Mouse (Mus musculus) myocyte (in vitro differentiated cells): ENCODE measurements around the gene Cenpf. TPM values are rescaled to one million over a fixed set of nuclear protein-coding genes. Genes with fewer than 3 reads are reported as not detected.
A peak's percentile ranks its signal among the peaks of the same experiment; 100 is the strongest.

Experiments
- H3K27me3 ChIP-seq: one replicate; pipeline ENCODE4 v1.6.1; 2011; ENCODE audit not compliant: control insufficient read depth, insufficient read depth, insufficient read length
- H3K36me3 ChIP-seq: one replicate; pipeline ENCODE4 v1.6.1; 2011; ENCODE audit not compliant: control insufficient read depth, insufficient read depth
- H3K4me2 ChIP-seq: one replicate; pipeline ENCODE4 v1.6.1; 2011; ENCODE audit warnings: low read depth, control low read depth
- H3K4me3 ChIP-seq: one replicate; pipeline ENCODE4 v1.5.1; 2011; ENCODE audit warnings: mild to moderate bottlenecking, control low read depth, moderate library complexity
- H3K79me2 ChIP-seq: one replicate; pipeline ENCODE4 v1.6.1; 2011; ENCODE audit not compliant: control insufficient read depth, insufficient read depth
- H3ac ChIP-seq: one replicate; pipeline ENCODE4 v1.6.1; 2011; ENCODE audit not compliant: control insufficient read depth, insufficient read length
- CEBPB ChIP-seq: IDR thresholded peaks from 2 replicates; pipeline ENCODE4 v1.6.1; 2011; ENCODE audit warnings: mild to moderate bottlenecking, moderate library complexity; ENCODE audit not compliant: poor library complexity, insufficient read depth, severe bottlenecking
- E2F4 ChIP-seq: IDR thresholded peaks from one replicate; pipeline ENCODE4 v1.6.1; 2011; ENCODE audit warnings: mild to moderate bottlenecking, control low read depth, moderate library complexity; ENCODE audit not compliant: insufficient read depth
- MAX ChIP-seq: IDR thresholded peaks from one replicate; pipeline ENCODE4 v1.6.1; 2011; ENCODE audit warnings: low read depth, mild to moderate bottlenecking, control low read depth
- MYOD1 ChIP-seq, 3 experiments: IDR thresholded peaks; one replicate each; pipeline ENCODE4 v1.6.1; 2011; ENCODE audit warnings: control low read depth in 2 of 3, low read depth in 2 of 3, mild to moderate bottlenecking in 2 of 3, moderate library complexity in 1 of 3; ENCODE audit not compliant: insufficient read length in 2 of 3, control insufficient read depth in 1 of 3
- MYOG ChIP-seq, 3 experiments: IDR thresholded peaks; one replicate each; pipeline ENCODE4 v1.6.1; 2011; ENCODE audit warnings: control low read depth in 2 of 3, low read depth in 2 of 3, mild to moderate bottlenecking in 2 of 3; ENCODE audit not compliant: insufficient read length in 2 of 3, control insufficient read depth in 1 of 3, insufficient read depth in 1 of 3
- POLR2A ChIP-seq: IDR thresholded peaks from one replicate; pipeline ENCODE4 v1.6.1; 2011; ENCODE audit warnings: low read depth, mild to moderate bottlenecking, control low read depth, moderate library complexity; ENCODE audit not compliant: insufficient read length
- POLR2AphosphoS2 ChIP-seq: IDR thresholded peaks from one replicate; pipeline ENCODE4 v1.6.1; 2011; ENCODE audit warnings: low read depth, control low read depth; ENCODE audit not compliant: insufficient read length
- REST ChIP-seq: IDR thresholded peaks from one replicate; pipeline ENCODE4 v1.6.1; 2011; ENCODE audit warnings: mild to moderate bottlenecking, control low read depth, moderate library complexity; ENCODE audit not compliant: insufficient read depth, insufficient read length
- SRF ChIP-seq: IDR thresholded peaks from one replicate; pipeline ENCODE4 v1.6.1; 2011; ENCODE audit warnings: low read depth; ENCODE audit not compliant: control insufficient read depth, insufficient read length
- TCF12 ChIP-seq: IDR thresholded peaks from one replicate; pipeline ENCODE4 v1.6.1; 2011; ENCODE audit warnings: mild to moderate bottlenecking, control low read depth; ENCODE audit not compliant: poor library complexity, insufficient read depth, severe bottlenecking
- TCF3 ChIP-seq: IDR thresholded peaks from one replicate; pipeline ENCODE4 v1.6.1; 2011; ENCODE audit warnings: low read depth, control low read depth; ENCODE audit not compliant: insufficient read length
- USF1 ChIP-seq: IDR thresholded peaks from one replicate; pipeline ENCODE4 v1.6.1; 2011; ENCODE audit warnings: low read depth, mild to moderate bottlenecking, control low read depth, moderate library complexity
- polyA plus RNA-seq: library from polyadenylated mRNA; unstranded; fragments of >200 nt; fragmentation: generic; extraction: Trizol; gene quantifications from one replicate; pipeline ENCODE4 v1.2.1, GENCODE M21; 2012; ENCODE audit warnings: missing spikeins

The Cenpf gene
- polyA plus RNA-seq, 1 experiment = 2.2 TPM

DNA sequence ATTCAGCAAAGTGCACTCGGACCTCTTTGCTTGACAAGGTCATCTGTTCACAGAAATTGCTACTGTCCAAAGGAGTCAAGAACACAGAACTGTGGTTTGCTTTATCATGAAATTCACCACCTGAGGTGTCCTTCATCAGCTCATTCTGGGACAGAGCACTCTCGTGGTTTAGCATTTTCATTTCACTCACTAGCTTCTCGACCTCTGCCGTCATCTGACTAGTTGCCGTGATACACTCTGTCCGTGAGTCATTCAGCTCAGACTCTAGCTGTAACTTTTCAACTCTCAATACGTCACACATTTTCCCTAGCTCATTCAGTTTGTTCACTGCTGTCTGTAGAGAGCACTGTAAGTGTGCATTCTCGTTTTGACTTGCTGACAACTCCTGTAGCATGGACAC lies 30.5 kb downstream of the Cenpf start:
- Histone ChIP-seq H3ac (no peak overlapping the region), H3K27me3 (no peaks in the 10 kb centered on the region), H3K4me2 (no peak overlapping the region), H3K4me3 (no peak overlapping the region), H3K79me2 (no peaks in the 10 kb centered on the region), H3K36me3 (peaks cover 42% of the 10 kb centered on the region)
- TF ChIP-seq MYOG (IDR thresholded peaks at IDR 0.05; ENCODE audit: control insufficient read depth in 1 of 3, insufficient read depth in 1 of 3, insufficient read length in 2 of 3, low read depth in 2 of 3) (no peak), MYOD1 (IDR thresholded peaks at IDR 0.05; ENCODE audit: control insufficient read depth in 1 of 3, insufficient read length in 2 of 3, low read depth in 2 of 3) (no peak), TCF3 (no peak), SRF (no peak), USF1 (no peak), POLR2A (no peak), E2F4 (no peak), REST (no peak), MAX (no peak), POLR2AphosphoS2 (no peak), CEBPB (no peak), TCF12 (no peak)

DNA sequence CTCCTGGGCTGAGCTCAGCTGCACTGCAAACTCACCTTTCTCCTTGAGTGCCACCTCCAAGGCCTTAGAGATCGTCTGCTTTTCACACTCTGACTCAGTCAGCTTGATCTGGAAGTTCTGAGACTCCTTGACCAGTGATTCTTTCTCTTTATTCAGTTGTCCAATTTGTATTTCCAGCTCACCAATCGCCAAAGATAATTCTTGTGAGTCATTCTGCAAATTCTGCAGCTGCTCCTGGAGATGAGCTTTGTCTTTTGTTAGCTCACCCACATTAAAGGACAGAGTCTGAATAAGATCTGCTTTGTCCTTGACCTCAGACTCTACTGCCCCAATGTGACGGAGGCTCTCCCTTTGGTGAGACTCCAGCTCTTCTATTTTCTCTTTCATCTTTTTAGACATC lies 34.1 kb downstream of the Cenpf start:
- TF ChIP-seq MYOG (IDR thresholded peaks at IDR 0.05; ENCODE audit: control insufficient read depth in 1 of 3, insufficient read depth in 1 of 3, insufficient read length in 2 of 3, low read depth in 2 of 3) (peak in 1 of 3 experiments; percentile 44), MAX (no peak), CEBPB (no peak)
- Histone ChIP-seq H3K4me3 (no peak overlapping the region), H3K27me3 (no peaks in the 10 kb centered on the region), H3K36me3 (peaks cover 42% of the 10 kb centered on the region), H3K4me2 (peak overlapping the region; percentile 14), H3ac (no peak overlapping the region), H3K79me2 (no peaks in the 10 kb centered on the region)

DNA sequence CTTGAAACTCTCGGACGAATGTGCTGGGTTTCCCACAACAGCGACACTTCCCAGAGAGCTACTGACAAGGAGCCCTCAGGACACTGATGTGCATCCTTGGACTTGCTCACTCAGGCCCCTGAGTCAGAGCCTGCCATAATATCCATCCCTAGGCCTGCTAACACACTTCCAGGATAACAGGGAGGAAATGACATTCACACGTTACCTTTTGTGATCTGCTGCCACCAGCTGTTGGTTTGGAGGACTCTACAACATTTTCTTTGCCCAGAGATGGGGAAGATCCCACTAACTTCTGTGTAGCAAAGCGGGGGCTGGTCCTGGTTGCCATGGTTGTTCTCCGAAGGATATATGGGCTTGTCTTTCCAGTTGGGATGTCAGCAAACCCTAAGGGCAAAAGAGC lies 41.3 kb downstream of the Cenpf start:
- H3ac ChIP-seq = no peak overlapping the region
- no peaks in the 10 kb centered on the region for H3K27me3 ChIP-seq
- TF ChIP-seq MAX (no peak), POLR2AphosphoS2 (no peak), E2F4 (no peak), USF1 (no peak), MYOG (IDR thresholded peaks at IDR 0.05; ENCODE audit: control insufficient read depth in 1 of 3, insufficient read depth in 1 of 3, insufficient read length in 2 of 3, low read depth in 2 of 3) (no peak), REST (no peak), TCF12 (no peak), MYOD1 (IDR thresholded peaks at IDR 0.05; ENCODE audit: control insufficient read depth in 1 of 3, insufficient read length in 2 of 3, low read depth in 2 of 3) (no peak), POLR2A (no peak), SRF (no peak), TCF3 (no peak), CEBPB (no peak)
- H3K4me3 ChIP-seq = no peak overlapping the region
- H3K79me2 ChIP-seq = no peaks in the 10 kb centered on the region
- no peak overlapping the region for H3K4me2 ChIP-seq
- H3K36me3 ChIP-seq = peaks cover 38% of the 10 kb centered on the region

DNA sequence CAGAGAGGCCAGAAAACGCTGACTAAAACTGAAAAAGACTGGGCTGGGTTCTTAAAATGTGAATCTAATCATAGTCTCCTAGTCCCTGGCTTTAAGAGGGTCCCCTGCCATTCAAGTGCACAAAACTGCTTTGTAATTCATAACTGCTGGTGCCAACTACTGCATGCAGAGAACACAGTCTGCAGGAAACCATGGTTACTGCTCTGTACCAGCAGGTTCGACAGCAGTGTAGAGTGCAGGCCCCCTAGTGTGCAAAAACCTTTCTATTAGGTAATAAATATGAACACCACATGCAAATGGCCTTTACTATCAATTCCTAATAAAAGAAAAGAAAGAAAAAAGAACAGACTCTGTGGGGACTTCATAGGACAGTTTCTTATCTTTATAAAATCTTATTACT lies 42.5 kb downstream of the Cenpf start:
- H3K4me2 ChIP-seq = no peak overlapping the region
- no peak overlapping the region for H3ac ChIP-seq
- H3K79me2 ChIP-seq = no peaks in the 10 kb centered on the region
- peaks cover 42% of the 10 kb centered on the region for H3K36me3 ChIP-seq
- no peaks in the 10 kb centered on the region for H3K27me3 ChIP-seq
- no peak overlapping the region for H3K4me3 ChIP-seq
- TF ChIP-seq REST (no peak), MYOD1 (IDR thresholded peaks at IDR 0.05; ENCODE audit: control insufficient read depth in 1 of 3, insufficient read length in 2 of 3, low read depth in 2 of 3) (no peak), CEBPB (no peak), SRF (no peak), E2F4 (no peak), MAX (no peak), TCF3 (no peak), TCF12 (no peak), USF1 (no peak), POLR2AphosphoS2 (no peak), MYOG (IDR thresholded peaks at IDR 0.05; ENCODE audit: control insufficient read depth in 1 of 3, insufficient read depth in 1 of 3, insufficient read length in 2 of 3, low read depth in 2 of 3) (no peak), POLR2A (no peak)
